ENCODE assay signal across 8 mouse cellular contexts in the genomic region with DNA sequence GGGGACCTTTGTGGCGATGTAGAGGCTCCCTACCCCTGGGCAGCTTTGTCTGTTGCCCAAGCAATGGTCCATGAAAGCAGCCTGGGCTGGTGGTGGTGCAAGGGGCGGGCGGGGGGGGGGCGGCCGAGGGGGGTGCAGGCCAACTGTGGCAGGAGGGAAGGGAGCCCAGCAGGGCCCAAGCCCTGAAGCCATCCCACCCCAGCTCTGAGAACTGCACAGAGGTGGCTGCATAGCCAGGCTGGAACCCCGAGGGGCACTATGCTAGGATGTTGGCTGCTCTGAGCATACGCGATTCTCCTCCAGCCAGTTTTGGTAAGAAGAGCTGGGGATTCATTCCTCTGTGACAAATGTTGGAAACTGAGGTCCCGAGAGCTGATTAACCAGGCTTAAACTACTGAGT.
DNase-seq lines count a peak whose midpoint lies in the region; ATAC-seq and TF ChIP-seq lines count a peak whose summit lies in the region.

No protein-coding gene starts in this region.

- no peak for ATAC-seq in erythroblast, adult 5-6 weeks (replicated peaks; ENCODE audit: low FRiP score, poor library complexity, severe bottlenecking)
- ATAC-seq in neural tube, embryonic 11.5 days (ENCODE audit: insufficient read depth, low FRiP score, low TSS enrichment): peak; percentile 40
- ATAC-seq in limb, embryonic 14.5 days (ENCODE audit: low FRiP score, low read depth): no peak
- no peak for ATAC-seq in stomach, embryonic 15.5 days (ENCODE audit: insufficient read depth, low FRiP score, low read depth)

- no peaks in the 10 kb centered on the region for H3K36me3 ChIP-seq in erythroblast, embryonic 14.5 days (ENCODE audit: control insufficient read depth)
- H3K36me3 ChIP-seq in neural tube, embryonic 11.5 days (ENCODE audit: control insufficient read depth, insufficient read depth, low read length): no peaks in the 10 kb centered on the region
- no peaks in the 10 kb centered on the region for H3K36me3 ChIP-seq in limb, embryonic 14.5 days (ENCODE audit: control insufficient read depth, insufficient read depth, low read length)
- H3K36me3 ChIP-seq in stomach, embryonic 15.5 days: no peaks in the 10 kb centered on the region

- peak overlapping the region; percentile 31 for H3K4me3 ChIP-seq in erythroblast, embryonic 14.5 days (replicated peaks)
- H3K4me3 ChIP-seq in neural tube, embryonic 11.5 days (ENCODE audit: low read depth, low read length): no peak overlapping the region
- H3K4me3 ChIP-seq in limb, embryonic 14.5 days (replicated peaks; ENCODE audit: low read length): peak overlapping the region; percentile 18; the same call in 1 of the 2 replicates
- H3K4me3 ChIP-seq in stomach, embryonic 15.5 days (replicated peaks): peak overlapping the region; percentile 28

- H3K27ac ChIP-seq in neural tube, embryonic 11.5 days (ENCODE audit: low read depth, low read length): peak overlapping the region; percentile 89; the same call in 1 of the 2 replicates
- 0 out of 2 replicates have a peak overlapping the region, but pooled peaks have one; percentile 77 for H3K27ac ChIP-seq in limb, embryonic 14.5 days (replicated peaks; ENCODE audit: low read depth, low read length)
- H3K27ac ChIP-seq in stomach, embryonic 15.5 days: 0 out of 2 replicates have a peak overlapping the region, but pooled peaks have one; percentile 48

- no peaks in the 10 kb centered on the region; the same call in 1 of the 2 replicates for H3K4me1 ChIP-seq in erythroblast, embryonic 14.5 days (ENCODE audit: control insufficient read depth)
- peaks cover 4% of the 10 kb centered on the region; the same call in 1 of the 2 replicates for H3K4me1 ChIP-seq in neural tube, embryonic 11.5 days (ENCODE audit: control insufficient read depth, insufficient read depth, low read length)
- H3K4me1 ChIP-seq in limb, embryonic 14.5 days (ENCODE audit: control insufficient read depth, insufficient read depth, low read length): no peaks in the 10 kb centered on the region; the same call in 1 of the 2 replicates
- H3K4me1 ChIP-seq in stomach, embryonic 15.5 days: 0 out of 2 replicates have a peak, but pooled peaks cover 3% of the 10 kb centered on the region

- peaks cover 12% of the 10 kb centered on the region; the same call in 1 of the 2 replicates for H3K27me3 ChIP-seq in erythroblast, embryonic 14.5 days (ENCODE audit: control insufficient read depth)
- peaks cover 8% of the 10 kb centered on the region; the same call in 1 of the 2 replicates for H3K27me3 ChIP-seq in neural tube, embryonic 11.5 days (ENCODE audit: control insufficient read depth, insufficient read depth, low read length)
- no peaks in the 10 kb centered on the region for H3K27me3 ChIP-seq in limb, embryonic 14.5 days (ENCODE audit: control insufficient read depth, insufficient read depth, low read length)
- H3K27me3 ChIP-seq in stomach, embryonic 15.5 days (replicated peaks): peaks cover 6% of the 10 kb centered on the region; the same call in 1 of the 2 replicates

- peak overlapping the region; percentile 41 for H3K4me2 ChIP-seq in neural tube, embryonic 11.5 days (ENCODE audit: low read depth)
- peak overlapping the region; percentile 37; the same call in 1 of the 2 replicates for H3K4me2 ChIP-seq in limb, embryonic 14.5 days (replicated peaks; ENCODE audit: low read depth, low read length, severe bottlenecking)
- peak overlapping the region; percentile 52 for H3K4me2 ChIP-seq in stomach, embryonic 15.5 days

- H3K9ac ChIP-seq in neural tube, embryonic 11.5 days (ENCODE audit: low read length): peak overlapping the region; percentile 38; the same call in 1 of the 2 replicates
- H3K9ac ChIP-seq in limb, embryonic 14.5 days (ENCODE audit: low read depth, low read length, severe bottlenecking): peak overlapping the region; percentile 45; the same call in 1 of the 2 replicates
- H3K9ac ChIP-seq in stomach, embryonic 15.5 days: no peak overlapping the region

- no peak for TF ChIP-seq POLR2A in limb, embryonic 14.5 days (IDR thresholded peaks at IDR 0.05; ENCODE audit: borderline replicate concordance, extremely low read depth, insufficient read depth, insufficient read length)

- WGBS in neural tube, embryonic 11.5 days: 21% methylated on average over 6 of the region's 9 CpGs
- WGBS in limb, embryonic 14.5 days: 42% methylated on average over 5 of the region's 9 CpGs
- WGBS in stomach, embryonic 15.5 days: 44% methylated on average over 6 of the region's 9 CpGs

- DNase-seq in neural tube, embryonic 11.5 days (ENCODE audit: low spot score): no peak
- DNase-seq in neural tube, embryonic 10.5 days (ENCODE audit: extremely low spot score, low spot score): no peak
- no peak for DNase-seq in limb, embryonic 14.5 days (ENCODE audit: low spot score)
- no peak for DNase-seq in cerebellum, postnatal 25 days
- no peak for DNase-seq in spleen, postnatal 4 days (ENCODE audit: low spot score in 2 of 2)

- no peaks in the 10 kb centered on the region for H3K9me3 ChIP-seq in erythroblast, embryonic 14.5 days (ENCODE audit: control insufficient read depth, low read length)
- H3K9me3 ChIP-seq in neural tube, embryonic 11.5 days (ENCODE audit: control insufficient read depth, low read length): no peaks in the 10 kb centered on the region
- H3K9me3 ChIP-seq in limb, embryonic 14.5 days (ENCODE audit: control insufficient read depth, low read length): no peaks in the 10 kb centered on the region
- no peaks in the 10 kb centered on the region for H3K9me3 ChIP-seq in stomach, embryonic 15.5 days
